Comparison of ENCODE assay signal across 12 mouse cellular contexts in the genomic region with DNA sequence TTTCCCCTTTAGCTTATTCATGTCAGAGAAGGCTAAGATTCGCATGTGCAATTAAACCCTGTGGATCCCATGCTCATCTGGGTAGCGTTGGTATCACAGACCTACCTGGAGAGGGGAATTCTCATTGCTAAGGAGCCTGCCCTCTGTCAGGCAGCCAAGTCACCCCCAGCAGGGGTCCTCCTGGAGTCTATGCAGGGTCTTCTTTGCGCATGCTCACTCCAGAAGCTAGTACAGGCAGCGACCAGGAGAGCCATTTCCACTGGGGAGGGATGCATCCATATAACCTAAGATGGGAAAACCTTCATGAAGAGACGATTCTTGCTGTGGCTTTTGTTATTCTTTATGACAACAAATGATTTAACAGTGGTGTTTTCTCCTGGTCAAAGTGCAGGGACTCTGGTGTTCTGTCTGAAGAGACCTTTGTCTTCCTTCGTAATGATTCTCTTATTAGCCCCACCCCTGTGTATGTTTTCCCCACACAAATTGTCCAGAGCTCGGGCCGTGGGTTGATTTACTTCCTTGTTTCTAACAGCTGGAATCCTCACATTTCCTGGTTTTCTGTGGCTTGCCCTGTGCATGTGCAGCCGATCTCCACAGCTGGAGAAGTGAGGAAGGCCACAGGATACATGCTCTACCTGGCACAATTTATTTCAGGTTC.
DNase-seq lines count a peak whose midpoint lies in the region; ATAC-seq lines count a peak whose summit lies in the region.
"Had no signal": no experiment of that assay in that cellular context is flagged by ENCODE, and none has a peak within 500 bp of the region (broad histone marks: within the 10 kb centered on the region; RNA-seq: fewer than 3 reads in every experiment).

No protein-coding gene starts in this region.

- no peak overlapping the region for H3K9ac ChIP-seq in kidney, embryonic 14.5 days (ENCODE audit: low read depth, low read length)
- H3K9ac ChIP-seq in limb, embryonic 13.5 days: 0 out of 2 replicates have a peak overlapping the region, but pooled peaks have one; percentile 5
- no peak overlapping the region for H3K9ac ChIP-seq in forebrain, embryonic 14.5 days (ENCODE audit: low read length)
- H3K9ac ChIP-seq: forebrain, embryonic 12.5 days; neural tube, embryonic 12.5 days had no signal

- no peaks in the 10 kb centered on the region for H3K27me3 ChIP-seq in kidney, embryonic 14.5 days (ENCODE audit: control insufficient read depth, insufficient read depth, low read length)
- no peaks in the 10 kb centered on the region for H3K27me3 ChIP-seq in limb, embryonic 13.5 days
- no peaks in the 10 kb centered on the region for H3K27me3 ChIP-seq in forebrain, embryonic 14.5 days (replicated peaks; ENCODE audit: control insufficient read depth, insufficient read depth, low read length)
- H3K27me3 ChIP-seq: forebrain, embryonic 12.5 days; neural tube, embryonic 12.5 days had no signal

- no peak overlapping the region for H3K4me3 ChIP-seq in kidney, embryonic 14.5 days (ENCODE audit: low read length)
- H3K4me3 ChIP-seq in limb, embryonic 13.5 days: no peak overlapping the region
- no peak overlapping the region for H3K4me3 ChIP-seq in forebrain, embryonic 14.5 days (ENCODE audit: low read depth, low read length)
- H3K4me3 ChIP-seq: forebrain, embryonic 12.5 days; neural tube, embryonic 12.5 days had no signal

- peak; percentile 24 to 45 for DNase-seq in cerebellum, postnatal 10 days
- DNase-seq in cerebellum, postnatal 25 days: no peak
- DNase-seq in kidney, postnatal 10 days: no peak
- peak; percentile 53 for DNase-seq in ZHBTc4 (ENCODE audit: low read depth, low spot score)
- no peak for DNase-seq in spleen, postnatal 10 days (ENCODE audit: low spot score in 2 of 2)
- no peak for DNase-seq in forebrain, embryonic 14.5 days (ENCODE audit: low spot score)
- DNase-seq: cerebellum, adult 18-20 months; embryo, embryonic 11 days had no signal

- peak overlapping the region; percentile 65; the same call in 1 of the 2 replicates for H3K27ac ChIP-seq in kidney, embryonic 14.5 days (ENCODE audit: low read depth, low read length)
- peak overlapping the region; percentile 80 for H3K27ac ChIP-seq in limb, embryonic 13.5 days
- H3K27ac ChIP-seq in forebrain, embryonic 14.5 days (ENCODE audit: low read depth, low read length): no peak overlapping the region
- H3K27ac ChIP-seq: forebrain, embryonic 12.5 days; neural tube, embryonic 12.5 days had no signal

- H3K36me3 ChIP-seq in kidney, embryonic 14.5 days (ENCODE audit: control insufficient read depth, insufficient read depth, low read length): peaks cover 3% of the 10 kb centered on the region; the same call in 1 of the 2 replicates
- H3K36me3 ChIP-seq in limb, embryonic 13.5 days: peaks cover 14% of the 10 kb centered on the region
- H3K36me3 ChIP-seq in forebrain, embryonic 14.5 days (ENCODE audit: control insufficient read depth, insufficient read depth, low read length): no peaks in the 10 kb centered on the region

- H3K4me2 ChIP-seq in kidney, embryonic 14.5 days (replicated peaks; ENCODE audit: low read depth, low read length): no peak overlapping the region
- H3K4me2 ChIP-seq in limb, embryonic 13.5 days (replicated peaks): no peak overlapping the region
- H3K4me2 ChIP-seq in forebrain, embryonic 14.5 days (ENCODE audit: low read length): no peak overlapping the region
- H3K4me2 ChIP-seq: forebrain, embryonic 12.5 days; neural tube, embryonic 12.5 days had no signal

- 45% methylated on average over 9 of the region's 9 CpGs for WGBS in kidney, embryonic 14.5 days
- WGBS in limb, embryonic 13.5 days: 65% methylated on average over 9 of the region's 9 CpGs
- WGBS in forebrain, embryonic 14.5 days: 77% methylated on average over 9 of the region's 9 CpGs

- ATAC-seq in kidney, embryonic 14.5 days (ENCODE audit: low FRiP score, low TSS enrichment): no peak
- no peak for ATAC-seq in limb, embryonic 13.5 days (ENCODE audit: low FRiP score, low read depth)
- ATAC-seq in forebrain, embryonic 14.5 days: no peak

- H3K9me3 ChIP-seq in kidney, embryonic 14.5 days (ENCODE audit: control insufficient read depth, low read length): no peaks in the 10 kb centered on the region
- no peaks in the 10 kb centered on the region for H3K9me3 ChIP-seq in limb, embryonic 13.5 days
- H3K9me3 ChIP-seq in forebrain, embryonic 14.5 days (replicated peaks; ENCODE audit: control insufficient read depth, low read length): no peaks in the 10 kb centered on the region
- H3K9me3 ChIP-seq: forebrain, embryonic 12.5 days; neural tube, embryonic 12.5 days had no signal

- H3K4me1 ChIP-seq in kidney, embryonic 14.5 days (ENCODE audit: control insufficient read depth, insufficient read depth, low read length): peaks cover 12% of the 10 kb centered on the region; the same call in 1 of the 2 replicates
- peaks cover 50% of the 10 kb centered on the region for H3K4me1 ChIP-seq in limb, embryonic 13.5 days
- no peaks in the 10 kb centered on the region for H3K4me1 ChIP-seq in forebrain, embryonic 14.5 days (ENCODE audit: control insufficient read depth, insufficient read depth, low read length)

Comparison
In these comparisons a context has a peak if more than half of its experiments do, and no peak if none do; other contexts are left out.
1. DNase-seq: peak in cerebellum, postnatal 10 days (2 of 2) and ZHBTc4 (single experiment); none in cerebellum, postnatal 25 days (0 of 2), kidney, postnatal 10 days (single experiment), spleen, postnatal 10 days (0 of 2) and forebrain, embryonic 14.5 days (single experiment).